Mouse (Mus musculus): ENCODE results near the gene Usp29.

DNA sequence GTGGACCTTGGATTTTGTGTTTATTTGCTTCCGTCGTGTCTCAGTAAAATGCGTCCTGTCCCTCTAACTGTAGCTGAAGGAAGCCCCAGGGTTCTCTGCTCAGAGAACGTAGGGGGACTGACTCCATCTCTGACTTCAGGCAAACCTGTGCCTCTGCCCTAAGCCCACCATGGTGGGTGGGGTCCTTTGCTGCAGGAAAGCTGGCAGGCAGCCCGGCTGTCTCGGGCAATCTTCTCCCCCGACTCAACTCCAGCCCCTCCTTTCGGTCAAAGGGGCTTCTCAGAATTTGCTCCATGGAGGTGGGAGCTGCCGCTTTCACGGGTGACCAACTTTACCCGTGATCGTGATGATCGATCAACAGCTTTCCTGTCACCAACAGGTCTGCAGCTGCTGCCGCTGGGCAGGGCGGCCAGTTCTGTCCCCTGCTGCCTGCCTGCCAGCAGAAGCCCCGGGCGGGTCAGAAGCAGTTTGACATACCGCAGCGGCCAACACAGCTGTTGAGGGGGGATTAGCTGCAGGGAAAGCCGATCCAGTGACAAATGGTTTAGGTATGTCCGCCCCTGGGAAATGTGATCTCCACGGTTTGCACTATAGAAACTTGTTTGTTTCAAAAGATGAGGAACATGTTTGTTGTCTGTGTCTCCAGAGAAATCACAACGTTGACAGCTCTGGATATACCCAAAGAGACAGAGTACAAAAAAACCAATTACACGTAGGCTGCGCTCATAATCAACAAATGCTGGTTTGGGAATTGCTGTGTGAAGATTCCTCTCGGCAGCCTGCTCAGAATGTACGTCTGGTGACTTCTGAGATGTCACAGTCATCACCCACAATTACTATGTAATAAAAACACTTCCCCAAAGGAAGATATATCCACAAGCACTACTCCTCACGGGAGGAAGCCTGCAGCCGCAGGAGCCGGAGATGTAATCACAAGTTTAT, 183.3 kb downstream of the Usp29 start:
- TF ChIP-seq CTCF (IDR thresholded peaks at IDR 0.05; ENCODE audit: extremely low read depth, insufficient read depth, insufficient read length, insufficient replicate concordance) (no peak), POLR2A (IDR thresholded peaks at IDR 0.05; ENCODE audit: low read depth, low read length) (no peak)
